Mouse (Mus musculus): ENCODE data around the gene Nxpe4. TPM values are rescaled to one million over a fixed set of nuclear protein-coding genes. Genes with fewer than 3 reads are reported as not detected.

The Nxpe4 gene
- total RNA-seq, 2 experiments from 2014 or later, result 12.1 to 13.1 TPM

- intact Hi-C loops (cut with DNase I), result loop anchor here (1.0 to 2.0 kb wide), 2 partner anchors 37 to 52 kb away; no protein-coding TSS in a partner anchor
- DNase-seq, result peak; percentile 17 to 41
Observed at GRCm38 (mm10) chr9:48303564-48303963, 141.7 kb downstream of the Nxpe4 start.

GRCm38 (mm10) chr9:48311241-48311640 lies 149.4 kb downstream of the Nxpe4 start:
- DNase-seq, result no peak
- intact Hi-C loops (cut with DNase I), result no loop called here

GRCm38 (mm10) chr9:48314194-48314593 lies 152.4 kb downstream of the Nxpe4 start:
- intact Hi-C loops (cut with DNase I), result no loop called here
- DNase-seq, result peak; percentile 27 to 32

GRCm38 (mm10) chr9:48315825-48316224 lies 154.0 kb downstream of the Nxpe4 start:
- intact Hi-C loops (cut with DNase I), result no loop called here
- DNase-seq, result no peak

GRCm38 (mm10) chr9:48326338-48326737 lies 164.5 kb downstream of the Nxpe4 start:
- intact Hi-C loops (cut with DNase I), result no loop called here
- DNase-seq, result no peak

- DNase-seq, result no peak
- intact Hi-C loops (cut with DNase I), result no loop called here
Observed at GRCm38 (mm10) chr9:48329597-48329996, 167.8 kb downstream of the Nxpe4 start.

GRCm38 (mm10) chr9:48338783-48339455 lies 177.1 kb downstream of the Nxpe4 start:
- intact Hi-C loops (cut with DNase I), result no loop called here
- no peak for DNase-seq

GRCm38 (mm10) chr9:48339563-48339962 lies 177.7 kb downstream of the Nxpe4 start:
- intact Hi-C loops (cut with DNase I), result no loop called here

GRCm38 (mm10) chr9:48340708-48341380 lies 179.0 kb downstream of the Nxpe4 start:
- DNase-seq, result no peak
- intact Hi-C loops (cut with DNase I), result no loop called here

More at GRCm38 (mm10) chr9:48339563-48339962, 177.7 kb downstream of the Nxpe4 start:
- DNase-seq, result no peak

- DNase-seq, result no peak
- intact Hi-C loops (cut with DNase I), result no loop called here
Observed at GRCm38 (mm10) chr9:48345456-48345855, 183.6 kb downstream of the Nxpe4 start.

GRCm38 (mm10) chr9:48345866-48346265 lies 184.0 kb downstream of the Nxpe4 start:
- intact Hi-C loops (cut with DNase I), result no loop called here
- no peak for DNase-seq

GRCm38 (mm10) chr9:48353148-48353698 lies 191.4 kb downstream of the Nxpe4 start, which contains the start of gene Nxpe2:
Gene Nxpe2 (minus strand): TSS chr9:48353454.
- peak in 1 of 2 experiments; percentile 22 for DNase-seq
- intact Hi-C loops (cut with DNase I), result no loop called here

GRCm38 (mm10) chr9:48354122-48354521 lies 192.3 kb downstream of the Nxpe4 start:
- DNase-seq, result no peak
- intact Hi-C loops (cut with DNase I), result loop anchor here (1.0 kb wide), 1 partner anchor 88 kb away; no protein-coding TSS in a partner anchor

- peak; percentile 80 to 87 for DNase-seq
- intact Hi-C loops (cut with DNase I), result loop anchor here (1.0 kb wide), 2 partner anchors 51 to 88 kb away; no protein-coding TSS in a partner anchor
Observed at GRCm38 (mm10) chr9:48354793-48355192, 193.0 kb downstream of the Nxpe4 start.

GRCm38 (mm10) chr9:48357097-48357496 lies 195.3 kb downstream of the Nxpe4 start:
- no peak for DNase-seq
- intact Hi-C loops (cut with DNase I), result no loop called here

- intact Hi-C loops (cut with DNase I), result no loop called here
- no peak for DNase-seq
Observed at GRCm38 (mm10) chr9:48360826-48361225, 199.0 kb downstream of the Nxpe4 start.

GRCm38 (mm10) chr9:48361815-48362631 lies 200.2 kb downstream of the Nxpe4 start:
- intact Hi-C loops (cut with DNase I), result no loop called here
- no peak for DNase-seq

- intact Hi-C loops (cut with DNase I), result no loop called here
- DNase-seq, result no peak
Observed at GRCm38 (mm10) chr9:48362743-48363142, 200.9 kb downstream of the Nxpe4 start.

- no peak for DNase-seq
- intact Hi-C loops (cut with DNase I), result no loop called here
Observed at GRCm38 (mm10) chr9:48373232-48373878, 211.5 kb downstream of the Nxpe4 start.

- DNase-seq, result no peak
- intact Hi-C loops (cut with DNase I), result no loop called here
Observed at GRCm38 (mm10) chr9:48374357-48374756, 212.5 kb downstream of the Nxpe4 start.

Measured in heart, postnatal 14 days (tissue).